Mouse (Mus musculus) E14TG2a.4 (cell line): ENCODE results near the gene Ugt1a10.
A peak's percentile ranks its signal among the peaks of the same experiment; 100 is the strongest.

Source experiments
- CTCF ChIP-seq: conservative IDR thresholded peaks from 2 replicates; pipeline ENCODE4 v1.5.1; 2014; ENCODE audit warnings: low read length
- NANOG ChIP-seq: IDR thresholded peaks from 2 replicates; pipeline ENCODE4 v1.6.1; 2014; ENCODE audit warnings: borderline replicate concordance, low read length, mixed read lengths

DNA sequence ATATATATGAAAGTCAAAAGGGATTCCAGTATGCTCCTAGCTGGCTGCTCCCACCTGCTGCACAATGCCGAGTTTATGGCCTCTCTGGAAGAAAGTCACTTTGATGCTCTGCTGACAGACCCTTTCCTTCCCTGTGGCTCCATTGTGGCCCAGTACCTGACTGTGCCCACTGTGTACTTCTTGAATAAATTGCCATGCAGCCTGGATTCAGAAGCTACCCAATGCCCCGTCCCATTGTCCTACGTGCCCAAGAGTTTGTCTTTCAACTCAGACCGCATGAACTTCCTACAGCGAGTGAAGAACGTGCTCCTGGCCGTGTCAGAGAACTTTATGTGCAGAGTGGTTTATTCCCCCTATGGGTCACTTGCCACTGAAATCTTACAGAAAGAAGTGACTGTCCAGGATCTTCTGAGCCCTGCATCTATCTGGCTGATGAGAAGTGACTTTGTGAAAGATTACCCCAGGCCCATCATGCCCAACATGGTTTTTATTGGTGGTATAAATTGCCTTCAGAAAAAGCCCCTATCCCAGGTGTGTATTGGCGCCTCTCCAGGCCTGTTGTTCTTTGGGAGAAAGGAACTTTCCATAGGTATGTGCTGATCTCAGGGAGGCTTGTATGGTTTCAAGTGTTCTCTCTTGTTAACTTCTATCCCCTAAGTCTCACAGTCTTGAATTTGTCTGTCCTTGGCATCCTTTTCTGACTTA is 157.3 kb downstream of the Ugt1a10 start:
- TF ChIP-seq CTCF (no peak), NANOG (0 out of 2 replicates have a peak, but pooled peaks have one; percentile 4)
